Mouse (Mus musculus): Measurements from ENCODE around the gene Hist1h3h. TPM values are rescaled to one million over a fixed set of nuclear protein-coding genes. Genes with fewer than 3 reads are reported as not detected.
"Not testable (repeated sequence)": the region's sequence is repeated elsewhere in the genome, so short reads cannot be mapped to it uniquely, and the experiment has no call there.

Hist1h3h gene
- total and polyA plus RNA-seq, 2 experiments from 2014 or later: 1.8 to 1,437 TPM

DNA sequence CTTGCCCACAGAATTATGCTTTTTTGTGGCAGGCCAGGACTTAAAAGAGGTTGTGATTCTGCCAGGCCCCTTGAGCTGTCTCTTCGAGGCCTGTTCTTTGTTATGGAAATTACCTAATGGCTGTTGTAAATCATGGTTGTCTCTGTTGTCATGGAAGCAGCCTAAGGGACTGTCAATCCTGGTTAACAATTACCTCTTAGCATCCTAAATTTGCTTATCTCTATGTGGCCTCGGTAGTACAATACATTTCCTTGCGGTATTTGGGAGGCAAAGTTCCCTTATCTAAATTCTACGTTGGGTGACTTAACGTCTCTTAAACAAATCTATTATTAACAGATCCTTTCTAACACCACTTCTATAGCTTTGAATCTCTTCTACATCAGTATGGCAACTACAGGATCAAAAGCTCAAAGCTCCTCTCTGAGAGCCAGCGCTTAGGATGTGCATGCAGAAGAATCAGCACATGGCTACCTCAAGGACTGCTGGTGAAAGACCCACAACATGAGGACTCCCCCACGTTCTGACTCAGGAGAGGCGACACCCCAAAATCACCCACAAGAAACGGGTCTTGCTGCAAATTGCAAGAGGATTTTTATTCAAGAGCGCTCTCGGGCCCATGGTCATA is 10.6 kb downstream of the Hist1h3h start:
- no peak overlapping the region for H3K9ac ChIP-seq (replicated peaks; ENCODE audit: low read depth, low read length)
- 47% methylated on average over 11 of the region's 11 CpGs for WGBS
- no peaks in the 10 kb centered on the region for H3K4me1 ChIP-seq (ENCODE audit: control insufficient read depth, insufficient read depth)
- no peaks in the 10 kb centered on the region for H3K9me3 ChIP-seq (replicated peaks; ENCODE audit: control insufficient read depth, low read length)
- TF ChIP-seq EP300 (IDR thresholded peaks at IDR 0.05; ENCODE audit: low read depth) (no peak), CTCF (IDR thresholded peaks at IDR 0.05; ENCODE audit: low read depth) (no peak)
- H3K4me3 ChIP-seq (ENCODE audit: low read depth, low read length): no peak overlapping the region
- DNase-seq (ENCODE audit: low spot score): no peak
- no peak overlapping the region for H3K27ac ChIP-seq (ENCODE audit: low read depth)
- ATAC-seq (ENCODE audit: insufficient read depth, low read depth): no peak
- no peaks in the 10 kb centered on the region for H3K27me3 ChIP-seq (ENCODE audit: control insufficient read depth, insufficient read depth, low read length)
- no peaks in the 10 kb centered on the region for H3K36me3 ChIP-seq (replicated peaks; ENCODE audit: control insufficient read depth, insufficient read depth, low read length)
- H3K4me2 ChIP-seq (ENCODE audit: low read depth, low read length): no peak overlapping the region

DNA sequence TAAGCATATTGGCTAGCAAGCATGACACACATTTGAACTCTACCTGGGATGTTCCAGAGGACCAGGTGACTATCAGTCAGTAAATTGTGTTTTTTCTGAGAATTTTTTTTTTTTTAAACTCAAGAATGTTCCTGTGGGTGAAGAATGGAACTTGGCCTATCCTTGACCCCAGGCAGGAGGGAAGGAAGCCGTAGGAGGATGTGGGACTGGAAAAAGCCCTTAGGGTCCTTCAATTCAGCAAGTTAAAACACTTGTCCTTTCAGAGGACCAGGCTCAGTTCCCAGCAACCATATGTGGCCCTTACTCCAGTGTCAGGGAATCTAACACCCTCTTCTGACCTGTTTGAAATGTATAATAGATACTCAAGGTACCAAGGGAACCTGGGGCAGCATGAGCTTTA is 12.1 kb downstream of the Hist1h3h start:
- H3K4me1 ChIP-seq (ENCODE audit: control insufficient read depth, insufficient read depth): no peaks in the 10 kb centered on the region
- no peak for DNase-seq (ENCODE audit: low spot score)

DNA sequence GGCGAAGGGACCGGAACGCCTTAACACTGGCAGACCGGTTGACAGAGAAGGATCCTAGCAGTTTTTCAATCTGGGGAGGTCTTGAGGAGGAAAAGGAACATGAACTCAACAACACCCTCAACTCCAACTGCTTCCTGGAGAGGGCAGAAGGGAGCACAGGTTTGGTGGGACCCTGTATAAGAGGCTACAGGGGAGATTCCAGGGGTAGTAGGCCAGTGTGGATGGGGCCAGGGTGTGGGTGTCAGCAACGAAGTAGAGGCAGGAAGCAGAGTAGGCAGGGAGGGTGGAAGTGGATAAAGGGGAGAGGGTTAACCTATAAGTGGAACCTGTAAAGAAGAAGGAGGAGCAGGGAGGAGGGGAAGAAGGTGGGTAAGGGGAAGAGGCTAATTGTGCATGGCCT is 16.0 kb downstream of the Hist1h3h start:
- no peak overlapping the region for H3K27ac ChIP-seq (ENCODE audit: low read depth)
- ATAC-seq (ENCODE audit: insufficient read depth, low read depth) (no peak), DNase-seq (ENCODE audit: low spot score) (no peak)
- 84% methylated on average over 5 of the region's 5 CpGs for WGBS
- H3K9me3 ChIP-seq (replicated peaks; ENCODE audit: control insufficient read depth, low read length): no peaks in the 10 kb centered on the region
- no peaks in the 10 kb centered on the region for H3K4me1 ChIP-seq (ENCODE audit: control insufficient read depth, insufficient read depth)
- no peak overlapping the region for H3K4me2 ChIP-seq (ENCODE audit: low read depth, low read length)
- no peaks in the 10 kb centered on the region for H3K36me3 ChIP-seq (replicated peaks; ENCODE audit: control insufficient read depth, insufficient read depth, low read length)
- TF ChIP-seq CTCF (IDR thresholded peaks at IDR 0.05; ENCODE audit: low read depth) (no peak), EP300 (IDR thresholded peaks at IDR 0.05; ENCODE audit: low read depth) (no peak)
- H3K27me3 ChIP-seq (ENCODE audit: control insufficient read depth, insufficient read depth, low read length): no peaks in the 10 kb centered on the region
- no peak overlapping the region for H3K4me3 ChIP-seq (ENCODE audit: low read depth, low read length)
- no peak overlapping the region for H3K9ac ChIP-seq (replicated peaks; ENCODE audit: low read depth, low read length)

More for the DNA sequence above, 12.1 kb downstream of the Hist1h3h start:
- H3K4me3 ChIP-seq (ENCODE audit: low read depth, low read length): no peak overlapping the region
- H3K9me3 ChIP-seq (replicated peaks; ENCODE audit: control insufficient read depth, low read length): no peaks in the 10 kb centered on the region
- no peak overlapping the region for H3K27ac ChIP-seq (ENCODE audit: low read depth)
- no peak overlapping the region for H3K4me2 ChIP-seq (ENCODE audit: low read depth, low read length)
- TF ChIP-seq CTCF (IDR thresholded peaks at IDR 0.05; ENCODE audit: low read depth) (no peak), EP300 (IDR thresholded peaks at IDR 0.05; ENCODE audit: low read depth) (no peak)
- 52% methylated on average over 1 of the region's 1 CpGs for WGBS
- no peaks in the 10 kb centered on the region for H3K36me3 ChIP-seq (replicated peaks; ENCODE audit: control insufficient read depth, insufficient read depth, low read length)
- H3K27me3 ChIP-seq (ENCODE audit: control insufficient read depth, insufficient read depth, low read length): no peaks in the 10 kb centered on the region
- no peak overlapping the region for H3K9ac ChIP-seq (replicated peaks; ENCODE audit: low read depth, low read length)
- no peak for ATAC-seq (ENCODE audit: insufficient read depth, low read depth)

DNA sequence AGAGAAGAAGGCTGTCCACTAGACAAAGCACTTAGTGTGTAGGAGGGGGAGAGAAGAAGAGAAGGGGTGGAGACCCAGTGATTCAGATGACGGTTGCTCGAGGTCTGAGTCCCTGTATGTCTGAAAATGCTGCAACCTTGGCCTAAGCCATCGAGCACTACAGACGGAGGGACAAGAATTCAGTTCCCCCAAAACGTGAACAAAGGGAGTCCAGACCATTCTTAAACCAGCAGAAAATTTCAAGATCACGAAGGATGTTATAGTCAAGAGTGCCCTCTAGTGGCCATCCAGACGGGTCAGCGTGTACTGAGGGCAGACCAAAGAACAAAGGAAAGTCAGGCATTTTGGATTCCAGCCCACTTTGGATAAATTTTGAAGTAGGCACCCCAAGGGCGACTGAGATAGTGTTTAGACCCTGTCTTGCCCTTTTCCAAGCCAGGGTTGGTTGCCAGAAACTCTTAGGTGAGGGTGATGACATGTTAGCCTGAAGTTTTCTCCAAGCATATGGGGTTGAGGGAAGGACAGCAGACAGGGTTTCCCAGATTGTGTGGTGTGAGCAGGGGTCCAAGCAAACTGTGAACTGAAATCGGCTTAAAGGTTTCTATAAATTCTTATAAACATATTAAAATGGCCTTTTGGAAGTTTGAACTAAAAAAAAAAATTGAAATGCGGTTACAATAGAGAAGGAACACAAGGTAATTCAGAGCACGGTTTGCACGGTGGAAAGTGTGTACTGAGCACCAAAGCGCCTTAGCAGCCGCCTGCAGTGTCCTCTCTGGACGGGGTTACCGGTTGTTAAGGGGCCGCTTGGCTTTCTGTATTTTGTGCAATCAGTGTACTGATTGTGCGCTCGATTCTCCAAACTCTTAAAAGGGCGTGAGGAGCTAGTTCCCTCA is 16.8 kb downstream of the Hist1h3h start:
- TF ChIP-seq EP300 (IDR thresholded peaks at IDR 0.05; ENCODE audit: low read depth) (no peak), CTCF (IDR thresholded peaks at IDR 0.05; ENCODE audit: low read depth) (peak; percentile 86)
- peak overlapping the region; percentile 61 for H3K4me2 ChIP-seq (ENCODE audit: low read depth, low read length)
- H3K9me3 ChIP-seq (replicated peaks; ENCODE audit: control insufficient read depth, low read length): no peaks in the 10 kb centered on the region
- H3K4me1 ChIP-seq (ENCODE audit: control insufficient read depth, insufficient read depth): no peaks in the 10 kb centered on the region
- H3K4me3 ChIP-seq (ENCODE audit: low read depth, low read length): peak overlapping the region; percentile 52
- H3K27me3 ChIP-seq (ENCODE audit: control insufficient read depth, insufficient read depth, low read length): no peaks in the 10 kb centered on the region
- ATAC-seq (ENCODE audit: insufficient read depth, low read depth) (peak; percentile 74), DNase-seq (ENCODE audit: low spot score) (peak; percentile 92)
- WGBS: under 1% methylated on average over 21 of the region's 21 CpGs
- H3K36me3 ChIP-seq (replicated peaks; ENCODE audit: control insufficient read depth, insufficient read depth, low read length): no peaks in the 10 kb centered on the region
- peak overlapping the region; percentile 77 for H3K27ac ChIP-seq (ENCODE audit: low read depth)
- H3K9ac ChIP-seq (replicated peaks; ENCODE audit: low read depth, low read length): peak overlapping the region; percentile 59

DNA sequence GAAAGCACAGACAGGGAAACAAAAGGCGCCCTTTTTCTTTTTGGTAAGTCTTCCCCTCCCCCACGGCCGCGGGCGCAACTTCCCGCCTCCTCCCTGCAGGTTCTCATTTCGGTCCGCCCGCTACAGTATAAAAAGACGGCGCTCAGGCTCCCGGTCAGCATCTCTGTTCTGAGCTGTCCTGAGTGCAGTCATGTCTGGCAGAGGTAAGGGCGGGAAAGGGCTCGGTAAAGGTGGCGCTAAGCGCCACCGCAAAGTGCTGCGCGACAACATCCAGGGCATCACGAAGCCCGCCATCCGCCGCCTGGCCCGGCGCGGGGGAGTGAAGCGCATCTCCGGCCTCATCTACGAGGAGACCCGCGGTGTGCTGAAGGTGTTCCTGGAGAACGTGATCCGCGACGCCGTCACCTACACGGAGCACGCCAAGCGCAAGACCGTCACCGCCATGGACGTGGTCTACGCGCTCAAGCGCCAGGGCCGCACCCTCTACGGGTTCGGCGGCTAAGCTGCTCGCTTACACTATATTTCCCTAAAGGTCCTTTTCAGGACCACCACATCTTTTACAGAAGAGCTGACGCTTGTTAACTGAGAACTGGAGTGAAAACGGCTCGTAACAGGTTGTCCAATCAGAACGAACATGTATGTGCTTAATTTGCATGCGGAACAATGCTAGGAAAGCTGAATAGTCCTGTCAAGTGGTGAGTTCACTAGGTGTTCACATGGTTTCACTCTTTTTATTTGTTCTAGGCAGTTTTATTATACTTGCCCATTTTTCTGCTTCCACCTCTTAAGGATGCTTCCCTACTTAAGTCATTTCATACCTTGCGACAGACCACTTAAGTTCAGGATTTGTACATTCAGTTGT is 17.7 kb downstream of the Hist1h3h start, which contains the start of gene Hist1h4j:
Gene Hist1h4j, plus strand, starts transcription at position 159 of the 862 bp plus-strand sequence.
- peak; percentile 82 for ATAC-seq (ENCODE audit: insufficient read depth, low read depth)
- H3K9me3 ChIP-seq (replicated peaks; ENCODE audit: control insufficient read depth, low read length): not testable (repeated sequence)

More for the DNA sequence above, 17.7 kb downstream of the Hist1h3h start, which contains the start of gene Hist1h4j:
- Histone ChIP-seq H3K4me2 (ENCODE audit: low read depth, low read length) (peak within 1 kb of the TSS; percentile 61), H3K27ac (ENCODE audit: low read depth) (peak within 1 kb of the TSS; percentile 77), H3K4me3 (ENCODE audit: low read depth, low read length) (peak within 1 kb of the TSS; percentile 52), H3K9ac (replicated peaks; ENCODE audit: low read depth, low read length) (peak within 1 kb of the TSS; percentile 59)
- under 1% methylated on average over 31 of the region's 56 CpGs for WGBS
- DNase-seq (ENCODE audit: low spot score): peak; percentile 70
- H3K27me3 ChIP-seq (ENCODE audit: control insufficient read depth, insufficient read depth, low read length); H3K4me1 ChIP-seq (ENCODE audit: control insufficient read depth, insufficient read depth); H3K36me3 ChIP-seq (replicated peaks; ENCODE audit: control insufficient read depth, insufficient read depth, low read length): not testable (repeated sequence)

All from heart, postnatal 0 days (tissue).